Mouse (Mus musculus): ENCODE data around the gene Smim26.

Smim26 gene

GRCm38 (mm10) chr2:144637204-144637603 lies 43.4 kb downstream of the Smim26 start:
- no peak for DNase-seq

DNA sequence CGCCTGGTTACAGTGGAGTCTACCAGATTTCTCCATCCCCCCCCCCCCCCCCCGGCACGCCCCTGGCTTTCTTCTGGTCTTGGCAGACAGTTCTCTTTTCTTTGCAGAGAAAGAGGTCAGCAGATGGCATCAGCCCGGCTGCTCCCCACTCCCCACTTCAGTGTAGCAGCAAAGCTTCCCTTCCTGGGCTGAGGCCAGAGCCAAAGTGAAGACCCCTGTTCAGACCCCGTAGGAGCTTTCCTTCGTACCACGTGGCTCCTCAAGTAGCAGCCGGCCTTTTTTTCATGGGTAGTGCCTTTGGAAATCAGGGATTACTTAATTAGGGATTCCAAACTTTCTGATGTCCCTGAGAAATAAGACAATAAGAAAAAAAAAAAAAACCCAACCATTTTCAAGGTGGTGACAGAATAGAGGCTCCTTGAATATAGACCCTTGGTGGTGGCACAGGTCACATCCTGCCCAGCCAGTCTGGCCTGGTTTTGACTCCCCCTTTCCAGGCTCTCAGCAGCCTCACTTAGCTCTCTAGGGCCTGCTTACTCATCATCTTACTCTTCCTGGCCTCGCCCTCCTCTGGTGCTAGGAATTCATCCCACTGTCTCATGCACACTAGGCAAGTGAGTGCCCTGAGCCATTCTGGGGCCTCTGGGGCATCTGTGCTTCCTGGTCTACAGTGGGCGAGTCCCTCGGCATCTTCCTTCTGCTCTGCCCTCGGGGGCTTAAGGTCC lies 44.0 kb downstream of the Smim26 start:
- no peak for DNase-seq

GRCm38 (mm10) chr2:144638719-144639118 lies 44.9 kb downstream of the Smim26 start:
- no peak for DNase-seq

DNA sequence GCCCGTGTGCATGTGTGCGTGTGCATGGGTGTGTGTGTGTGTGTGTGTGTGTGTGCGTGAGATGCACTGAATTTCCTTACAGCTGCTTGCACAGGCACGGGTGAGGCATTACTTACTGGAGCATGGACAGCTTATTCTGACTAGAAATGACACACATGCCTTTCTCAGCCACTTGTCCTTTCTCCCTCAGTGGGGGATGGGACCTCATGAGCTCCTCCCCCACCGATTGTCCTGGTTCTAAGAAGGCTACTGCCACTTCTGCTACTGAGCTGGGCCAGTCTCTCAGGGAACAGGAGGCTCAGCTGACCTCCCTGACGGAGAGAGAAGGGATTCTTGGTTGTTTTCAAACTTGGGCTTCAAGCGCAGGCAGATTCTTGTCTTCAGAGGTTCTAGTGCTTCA lies 46.2 kb downstream of the Smim26 start:
- no peak for DNase-seq

- no peak for DNase-seq
Observed at GRCm38 (mm10) chr2:144641991-144642390, 48.1 kb downstream of the Smim26 start.
